Mouse (Mus musculus): ENCODE data around the gene Rbm18. TPM values are rescaled to one million over a fixed set of nuclear protein-coding genes. Genes with fewer than 3 reads are reported as not detected.

The Rbm18 gene
- polyA plus RNA-seq, 1 experiment: 40.6 TPM

DNA sequence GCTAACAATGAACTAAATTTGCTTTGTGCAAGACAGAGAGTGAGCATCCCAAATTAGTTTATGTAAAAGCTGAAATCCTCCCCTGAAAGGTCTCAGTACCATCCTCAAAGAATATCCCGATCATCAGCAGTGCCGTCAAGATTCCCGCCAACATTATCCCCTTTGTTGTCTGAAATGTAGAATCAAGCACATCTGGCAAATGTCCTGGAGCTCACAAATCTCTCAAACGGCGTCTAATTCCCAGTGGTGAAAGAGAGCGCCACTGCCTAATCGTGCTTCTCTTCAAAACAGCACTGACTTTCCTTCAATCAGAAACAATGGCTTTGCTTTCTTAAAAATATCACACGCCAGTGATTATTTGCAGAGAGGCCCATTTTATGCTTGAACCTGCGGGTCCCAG, 69.4 kb downstream of the Rbm18 start:
- Histone ChIP-seq H3K9me3 (replicated peaks; ENCODE audit: control insufficient read depth, insufficient read depth, low read length, poor library complexity, severe bottlenecking) (no peaks in the 10 kb centered on the region), H3K36me3 (ENCODE audit: control insufficient read depth, insufficient read depth, low read length, poor library complexity, severe bottlenecking) (no peaks in the 10 kb centered on the region), H3K27ac (ENCODE audit: insufficient read depth, low read length) (no peak overlapping the region), H3K4me1 (ENCODE audit: control insufficient read depth, insufficient read depth, low read length) (no peaks in the 10 kb centered on the region), H3K27me3 (ENCODE audit: control insufficient read depth, insufficient read depth, low read length, poor library complexity, severe bottlenecking) (no peaks in the 10 kb centered on the region), H3K4me3 (ENCODE audit: low read depth, low read length) (no peak overlapping the region), H3K9ac (ENCODE audit: low read depth, poor library complexity, severe bottlenecking) (no peak overlapping the region)
- TF ChIP-seq EP300 (IDR thresholded peaks at IDR 0.05; ENCODE audit: insufficient read depth, low read depth, low read length): no peak
- TF ChIP-seq CTCF (IDR thresholded peaks at IDR 0.05; ENCODE audit: low read depth, low read length): no peak
- no peak for TF ChIP-seq POLR2A (IDR thresholded peaks at IDR 0.05; ENCODE audit: insufficient read depth, low read length)

Other genes with a start within 250 kb of the Rbm18 start
- not detected in 2 replicates for gene Ttll11, start 156.9 kb downstream of the Rbm18 start, polyA plus RNA-seq (2011; ENCODE audit: insufficient read depth, insufficient read length, low read depth, missing spikeins)
- 59.0 and 65.7 TPM in 2 replicates for gene Ndufa8, start 87.4 kb downstream of the Rbm18 start, polyA plus RNA-seq (2011; ENCODE audit: insufficient read depth, insufficient read length, low read depth, missing spikeins)
- not detected in 2 replicates for gene Morn5, start 87.3 kb downstream of the Rbm18 start, polyA plus RNA-seq (2011; ENCODE audit: insufficient read depth, insufficient read length, low read depth, missing spikeins)
- gene Lhx6, start 31.4 kb downstream of the Rbm18 start, polyA plus RNA-seq (2011; ENCODE audit: insufficient read depth, insufficient read length, low read depth, missing spikeins): 0.94 and 1.1 TPM in 2 replicates
- gene Mrrf, start 384 bp downstream of the Rbm18 start, polyA plus RNA-seq (2011; ENCODE audit: insufficient read depth, insufficient read length, low read depth, missing spikeins): 28.3 and 35.9 TPM in 2 replicates
- gene Ptgs1, start 93.7 kb upstream of the Rbm18 start, polyA plus RNA-seq (2011; ENCODE audit: insufficient read depth, insufficient read length, low read depth, missing spikeins): 2.2 and 2.3 TPM in 2 replicates
- gene Olfr338, start 236.7 kb upstream of the Rbm18 start, polyA plus RNA-seq (2011; ENCODE audit: insufficient read depth, insufficient read length, low read depth, missing spikeins): not detected in 2 replicates

Measured in ES-Bruce4 (cell line).